Mouse (Mus musculus) hindbrain, embryonic 15.5 days (tissue): ENCODE data around the gene 1700086D15Rik. TPM values are rescaled to one million over a fixed set of nuclear protein-coding genes. Genes with fewer than 3 reads are reported as not detected.

ENCODE experiments used
- ATAC-seq: fragments of 200-750 bp; cut with Nextera tagmentation; 2 replicates; pipeline ENCODE4 v1.8.0; 2017; ENCODE audit warnings: low read depth, moderate number of reproducible peaks, moderate TSS enrichment; ENCODE audit not compliant: low FRiP score
- H3K27ac ChIP-seq: fragments of 300-500 bp; sonication (generic); replicated peaks from 2 replicates; pipeline ENCODE4 v1.5.1; 2015; ENCODE audit warnings: mild to moderate bottlenecking, inconsistent platforms
- H3K27me3 ChIP-seq: fragments of 300-500 bp; sonication (generic); 2 replicates; pipeline ENCODE4 v1.6.1; 2015; ENCODE audit warnings: control low read depth, inconsistent platforms
- H3K36me3 ChIP-seq: fragments of 300-500 bp; sonication (generic); 2 replicates; pipeline ENCODE4 v1.6.1; 2015; ENCODE audit warnings: control low read depth, inconsistent platforms
- H3K4me1 ChIP-seq: fragments of 300-500 bp; sonication (generic); replicated peaks from 2 replicates; pipeline ENCODE4 v1.6.1; 2015; ENCODE audit warnings: control low read depth, inconsistent platforms
- H3K4me2 ChIP-seq: fragments of 300-500 bp; sonication (generic); 2 replicates; pipeline ENCODE4 v1.6.1; 2015; ENCODE audit warnings: moderate library complexity, mild to moderate bottlenecking, inconsistent platforms
- H3K4me3 ChIP-seq: fragments of 300-500 bp; sonication (generic); 2 replicates; pipeline ENCODE4 v1.5.1; 2015; ENCODE audit warnings: mild to moderate bottlenecking, inconsistent platforms
- H3K9ac ChIP-seq: fragments of 300-500 bp; sonication (generic); 2 replicates; pipeline ENCODE4 v1.6.1; 2015; ENCODE audit warnings: inconsistent platforms
- H3K9me3 ChIP-seq: fragments of 300-500 bp; sonication (generic); 2 replicates; pipeline ENCODE4 v1.6.1; 2016; ENCODE audit warnings: control low read depth, inconsistent platforms
- WGBS: fragments of 180-500 bp; shearing (Covaris S2); methylation state at CpG from one replicate; pipeline ENCODE4 v1.1.7; 2015; 5-methylcytosine and 5-hydroxymethylcytosine counted together
- polyA plus RNA-seq: library from polyadenylated mRNA; unstranded; fragments of >200 nt; fragmentation: Nextera tagmentation; extraction: Ambion mirVana; gene quantifications from 2 replicates; pipeline ENCODE4 v1.2.1, GENCODE M21; 2015

Gene 1700086D15Rik
- polyA plus RNA-seq, 1 experiment from 2014 or later = not detected

- Histone ChIP-seq H3K27me3 (no peaks in the 10 kb centered on the region), H3K27ac (no peak overlapping the region), H3K4me1 (peaks cover 22% of the 10 kb centered on the region), H3K4me3 (no peak overlapping the region), H3K9me3 (no peaks in the 10 kb centered on the region), H3K36me3 (no peaks in the 10 kb centered on the region), H3K4me2 (no peak overlapping the region), H3K9ac (no peak overlapping the region)
- no peak for ATAC-seq
- WGBS = 78% methylated on average over 4 of the region's 4 CpGs
These were observed 30.6 kb downstream of the 1700086D15Rik start for GRCm38 (mm10) chr11:65129110-65129509.

GRCm38 (mm10) chr11:65128666-65129065, 31.0 kb downstream of the 1700086D15Rik start:
- 84% methylated on average over 4 of the region's 4 CpGs for WGBS
- Histone ChIP-seq H3K4me3 (no peak overlapping the region), H3K4me2 (no peak overlapping the region), H3K4me1 (peaks cover 22% of the 10 kb centered on the region), H3K27me3 (no peaks in the 10 kb centered on the region), H3K27ac (no peak overlapping the region), H3K9me3 (no peaks in the 10 kb centered on the region), H3K9ac (no peak overlapping the region), H3K36me3 (no peaks in the 10 kb centered on the region)
- no peak for ATAC-seq

DNA sequence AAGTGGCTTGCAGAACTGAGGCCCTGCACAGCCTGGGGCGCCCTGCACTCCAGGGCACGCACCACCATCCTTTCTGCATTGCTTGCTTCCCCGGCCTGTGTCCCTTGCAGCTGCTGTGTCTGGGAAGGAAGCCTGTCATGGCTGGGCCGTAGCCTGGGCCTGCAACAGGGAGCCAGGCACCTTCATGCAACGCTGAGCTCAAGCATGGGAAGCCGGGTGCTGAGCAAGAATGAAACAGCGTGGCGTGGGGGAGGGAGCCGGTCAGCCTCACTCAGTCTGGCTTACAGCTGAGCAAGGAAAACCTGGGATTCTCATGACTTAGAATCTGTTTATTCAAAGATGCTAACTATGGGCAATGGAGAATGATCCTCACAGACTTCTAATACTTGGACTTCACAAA, 33.1 kb downstream of the 1700086D15Rik start:
- H3K9ac ChIP-seq = no peak overlapping the region
- H3K4me2 ChIP-seq = no peak overlapping the region
- no peak; the same call in 1 of the 2 replicates for ATAC-seq
- no peak overlapping the region for H3K4me3 ChIP-seq
- peaks cover 22% of the 10 kb centered on the region for H3K4me1 ChIP-seq
- H3K9me3 ChIP-seq = no peaks in the 10 kb centered on the region
- H3K27me3 ChIP-seq = no peaks in the 10 kb centered on the region
- peak overlapping the region; percentile 26; the same call in 1 of the 2 replicates for H3K27ac ChIP-seq
- 60% methylated on average over 9 of the region's 9 CpGs for WGBS
- no peaks in the 10 kb centered on the region for H3K36me3 ChIP-seq

DNA sequence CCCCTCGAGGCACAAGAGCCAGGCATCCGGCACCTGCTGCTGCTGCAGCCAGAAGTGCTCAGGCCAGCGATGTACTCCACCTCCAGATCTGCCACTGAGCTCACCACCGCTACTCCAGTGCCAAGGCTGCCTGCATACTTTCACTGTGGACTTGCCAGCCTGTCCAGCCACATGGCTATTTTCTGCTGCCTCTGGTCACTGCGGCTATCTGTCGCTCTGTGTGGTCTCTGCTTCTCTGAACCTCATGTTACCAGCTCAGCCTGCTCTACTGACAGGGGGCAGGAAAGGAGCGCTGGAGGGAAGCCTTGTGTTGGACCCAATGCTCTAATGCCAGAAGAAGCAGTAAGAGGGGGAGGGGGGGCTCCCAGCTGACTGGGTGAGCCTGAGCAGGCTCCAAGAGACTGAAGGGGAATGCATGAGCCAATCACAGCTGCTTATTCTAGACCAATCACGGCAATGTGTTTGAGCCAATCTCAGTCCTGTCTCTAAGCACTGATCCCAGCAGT, 34.7 kb downstream of the 1700086D15Rik start:
- Histone ChIP-seq H3K4me3 (no peak overlapping the region), H3K4me2 (0 out of 2 replicates have a peak overlapping the region, but pooled peaks have one; percentile 11), H3K27ac (peak overlapping the region; percentile 54), H3K9me3 (no peaks in the 10 kb centered on the region), H3K36me3 (no peaks in the 10 kb centered on the region), H3K4me1 (peaks cover 22% of the 10 kb centered on the region), H3K9ac (0 out of 2 replicates have a peak overlapping the region, but pooled peaks have one; percentile 4), H3K27me3 (no peaks in the 10 kb centered on the region)
- ATAC-seq = peak; percentile 85
- 51% methylated on average over 8 of the region's 8 CpGs for WGBS

DNA sequence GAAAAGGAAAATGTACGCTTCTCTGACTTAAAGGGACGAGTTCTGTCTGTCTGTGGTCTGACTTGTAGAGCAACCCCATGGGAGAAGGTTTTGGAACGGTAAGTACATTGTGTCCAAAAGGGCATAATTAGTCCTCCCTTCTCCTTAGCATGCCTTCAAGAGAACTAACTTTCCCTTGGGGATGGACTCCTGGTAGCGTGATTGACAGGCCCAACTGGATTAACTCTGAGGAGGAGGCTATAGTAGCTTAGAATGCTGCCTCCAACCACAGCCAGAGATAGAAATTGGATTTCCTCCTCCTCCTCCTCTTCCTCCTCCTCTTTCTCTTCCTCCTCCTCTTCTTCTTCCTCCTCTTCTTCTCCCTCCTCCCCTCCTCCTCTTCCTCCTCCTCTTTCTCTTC, 39.4 kb downstream of the 1700086D15Rik start:
- H3K4me3 ChIP-seq = no peak overlapping the region
- 84% methylated on average over 4 of the region's 4 CpGs for WGBS

DNA sequence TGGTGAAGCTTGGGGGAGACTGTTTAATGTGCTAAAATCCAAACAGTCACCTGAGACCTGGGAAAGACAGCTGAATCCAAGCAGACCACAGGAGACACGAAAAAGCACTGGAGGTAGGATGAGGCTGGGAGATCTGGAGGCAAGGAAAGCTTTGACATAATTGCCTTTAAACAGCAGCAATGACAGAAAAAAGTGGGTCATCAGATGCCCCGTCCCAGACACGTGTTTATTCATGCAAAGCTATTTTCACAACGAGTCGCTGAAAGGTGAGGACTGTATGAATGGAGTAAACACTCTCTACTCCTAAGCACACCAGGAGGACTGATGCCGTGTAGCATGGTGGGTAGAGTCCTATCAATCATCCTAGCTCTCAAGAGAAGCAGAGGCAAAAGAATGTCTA, 43.9 kb downstream of the 1700086D15Rik start:
- Histone ChIP-seq H3K36me3 (no peaks in the 10 kb centered on the region), H3K27ac (no peak overlapping the region), H3K27me3 (no peaks in the 10 kb centered on the region), H3K4me3 (no peak overlapping the region), H3K4me2 (no peak overlapping the region), H3K9me3 (no peaks in the 10 kb centered on the region), H3K9ac (no peak overlapping the region), H3K4me1 (peaks cover 16% of the 10 kb centered on the region)
- no peak for ATAC-seq
- WGBS = 90% methylated on average over 6 of the region's 6 CpGs

More for the DNA sequence above, 39.4 kb downstream of the 1700086D15Rik start:
- Histone ChIP-seq H3K27me3 (no peaks in the 10 kb centered on the region), H3K36me3 (no peaks in the 10 kb centered on the region), H3K9ac (no peak overlapping the region), H3K27ac (no peak overlapping the region), H3K4me2 (no peak overlapping the region), H3K9me3 (no peaks in the 10 kb centered on the region), H3K4me1 (peaks cover 6% of the 10 kb centered on the region)
- ATAC-seq = no peak

DNA sequence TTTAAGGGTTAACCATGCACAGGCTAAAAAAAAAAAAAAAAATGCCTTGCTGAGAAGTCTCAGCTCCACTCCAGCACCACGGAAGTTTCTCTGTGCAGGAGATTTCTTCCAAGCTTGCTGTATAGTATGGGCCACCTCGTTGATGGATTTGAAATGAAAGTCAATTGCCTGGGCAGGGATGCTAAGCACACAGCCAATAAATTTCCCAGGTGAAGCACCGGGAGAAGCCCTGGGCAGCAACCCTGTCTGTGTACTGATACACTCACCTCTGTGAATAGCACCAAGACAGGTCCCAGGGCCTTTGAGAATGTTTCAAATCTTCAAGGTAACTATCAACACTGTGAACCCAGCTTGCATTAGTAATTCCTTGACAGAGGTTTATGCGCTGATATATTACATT, 47.6 kb downstream of the 1700086D15Rik start:
- Histone ChIP-seq H3K36me3 (no peaks in the 10 kb centered on the region), H3K9ac (no peak overlapping the region), H3K27me3 (no peaks in the 10 kb centered on the region), H3K27ac (no peak overlapping the region), H3K9me3 (no peaks in the 10 kb centered on the region), H3K4me3 (no peak overlapping the region), H3K4me1 (peaks cover 31% of the 10 kb centered on the region), H3K4me2 (no peak overlapping the region)
- no peak for ATAC-seq
- 46% methylated on average over 4 of the region's 4 CpGs for WGBS

DNA sequence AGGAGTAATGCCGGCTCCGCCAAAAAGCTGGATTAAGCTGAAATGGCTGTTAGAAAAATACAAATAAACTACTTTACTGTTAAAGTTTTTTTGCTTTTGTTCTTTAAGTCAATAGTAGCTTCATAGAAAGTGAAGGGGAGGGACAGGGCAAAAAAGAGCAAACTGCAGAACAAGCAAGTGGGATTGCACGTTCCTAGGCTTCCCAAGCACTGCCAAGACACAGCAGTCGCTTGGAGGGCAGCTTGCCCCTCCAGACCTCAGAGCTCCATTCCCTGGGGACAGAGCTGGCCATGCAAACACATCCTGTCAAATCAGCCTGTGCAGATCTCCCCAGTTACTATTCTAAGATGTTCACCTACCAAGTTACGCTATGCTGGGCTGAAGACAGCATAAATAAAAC, 48.0 kb downstream of the 1700086D15Rik start:
- Histone ChIP-seq H3K4me3 (no peak overlapping the region), H3K4me1 (peaks cover 33% of the 10 kb centered on the region), H3K27ac (no peak overlapping the region), H3K9ac (no peak overlapping the region), H3K27me3 (no peaks in the 10 kb centered on the region), H3K36me3 (no peaks in the 10 kb centered on the region), H3K9me3 (no peaks in the 10 kb centered on the region), H3K4me2 (no peak overlapping the region)
- no peak for ATAC-seq
- 59% methylated on average over 5 of the region's 5 CpGs for WGBS

GRCm38 (mm10) chr11:65110058-65110457, 49.6 kb downstream of the 1700086D15Rik start:
- Histone ChIP-seq H3K27me3 (no peaks in the 10 kb centered on the region), H3K4me2 (no peak overlapping the region), H3K27ac (no peak overlapping the region), H3K36me3 (no peaks in the 10 kb centered on the region), H3K9ac (no peak overlapping the region; the same call in 1 of the 2 replicates), H3K4me3 (no peak overlapping the region), H3K4me1 (peaks cover 33% of the 10 kb centered on the region), H3K9me3 (no peaks in the 10 kb centered on the region)
- no peak for ATAC-seq
- WGBS = 29% methylated on average over 10 of the region's 10 CpGs

- H3K27ac ChIP-seq = peak overlapping the region; percentile 4
These were observed 51.9 kb downstream of the 1700086D15Rik start for GRCm38 (mm10) chr11:65107734-65108171.

DNA sequence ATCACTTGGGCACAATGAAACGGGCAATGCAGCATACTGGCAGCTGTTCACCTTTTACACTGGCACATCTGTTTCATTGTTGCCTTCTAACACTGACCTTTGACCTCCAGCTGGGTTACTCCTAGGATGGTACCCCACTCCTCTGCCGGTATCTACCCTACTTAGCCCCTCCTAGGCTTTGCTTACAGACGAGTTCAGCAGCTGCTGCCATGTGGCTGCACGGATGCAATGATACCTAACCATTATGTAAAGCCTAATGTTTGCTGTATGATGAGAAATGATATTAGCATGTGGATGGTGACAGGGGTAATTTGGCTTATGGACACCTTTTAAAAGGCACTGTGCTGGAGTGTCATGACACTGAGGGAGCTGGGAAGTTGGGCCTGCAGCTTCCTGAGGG, 52.5 kb downstream of the 1700086D15Rik start:
- ATAC-seq = peak; percentile 20; the same call in 1 of the 2 replicates
- Histone ChIP-seq H3K27ac (0 out of 2 replicates have a peak overlapping the region, but pooled peaks have one; percentile 4), H3K27me3 (no peaks in the 10 kb centered on the region), H3K4me1 (peaks cover 30% of the 10 kb centered on the region), H3K4me3 (no peak overlapping the region), H3K4me2 (no peak overlapping the region), H3K36me3 (no peaks in the 10 kb centered on the region), H3K9ac (no peak overlapping the region), H3K9me3 (no peaks in the 10 kb centered on the region)
- WGBS = 68% methylated on average over 4 of the region's 4 CpGs

More at GRCm38 (mm10) chr11:65107734-65108171, 51.9 kb downstream of the 1700086D15Rik start:
- Histone ChIP-seq H3K9me3 (no peaks in the 10 kb centered on the region), H3K9ac (no peak overlapping the region), H3K4me2 (no peak overlapping the region), H3K4me3 (no peak overlapping the region), H3K36me3 (no peaks in the 10 kb centered on the region), H3K27me3 (no peaks in the 10 kb centered on the region), H3K4me1 (peaks cover 33% of the 10 kb centered on the region)
- WGBS = 55% methylated on average over 5 of the region's 5 CpGs
- peak; percentile 62; the same call in 1 of the 2 replicates for ATAC-seq

DNA sequence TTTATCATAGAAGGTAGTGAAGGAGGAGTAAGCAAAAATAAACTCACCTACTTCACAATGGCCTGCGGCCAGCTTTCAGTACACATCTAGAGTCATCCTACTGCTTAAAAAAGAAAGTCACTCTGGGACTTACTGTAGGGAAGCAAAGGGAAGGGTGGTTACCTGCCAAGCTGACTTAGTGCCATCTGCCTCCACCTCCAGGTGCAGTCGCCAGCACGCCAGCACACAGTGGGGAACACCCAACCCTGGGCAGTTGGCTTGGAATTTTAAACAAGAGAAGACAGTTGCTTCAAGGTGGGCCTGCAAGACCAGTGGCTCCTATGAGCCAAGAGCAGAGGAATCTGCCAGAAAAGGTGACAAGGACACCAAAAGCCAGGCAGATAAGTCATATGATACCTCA, 55.6 kb downstream of the 1700086D15Rik start:
- ATAC-seq = no peak
- Histone ChIP-seq H3K4me2 (no peak overlapping the region), H3K9ac (no peak overlapping the region), H3K27ac (no peak overlapping the region), H3K4me3 (no peak overlapping the region), H3K36me3 (no peaks in the 10 kb centered on the region), H3K9me3 (no peaks in the 10 kb centered on the region), H3K4me1 (peaks cover 13% of the 10 kb centered on the region), H3K27me3 (no peaks in the 10 kb centered on the region)
- WGBS = 94% methylated on average over 3 of the region's 3 CpGs
